Mouse (Mus musculus) ES-Bruce4 (cell line): ENCODE results near the gene Rmnd5a. TPM values are rescaled to one million over a fixed set of nuclear protein-coding genes. Genes with fewer than 3 reads are reported as not detected.

ENCODE experiments used
- H3K27ac ChIP-seq: 2 replicates; pipeline ENCODE4 v1.5.1; 2012; ENCODE audit warnings: low read length, inconsistent platforms; ENCODE audit not compliant: insufficient read depth
- H3K27me3 ChIP-seq: 2 replicates; pipeline ENCODE4 v1.6.1; 2012; ENCODE audit warnings: mild to moderate bottlenecking, low read length, inconsistent platforms; ENCODE audit not compliant: control insufficient read depth, poor library complexity, insufficient read depth, severe bottlenecking
- H3K36me3 ChIP-seq: 2 replicates; pipeline ENCODE4 v1.6.1; 2012; ENCODE audit warnings: inconsistent platforms, mild to moderate bottlenecking, low read length, moderate library complexity; ENCODE audit not compliant: control insufficient read depth, poor library complexity, insufficient read depth, severe bottlenecking
- H3K4me1 ChIP-seq: one replicate; pipeline ENCODE4 v1.8.1; 2011; ENCODE audit warnings: low read length; ENCODE audit not compliant: control insufficient read depth, insufficient read depth
- H3K4me3 ChIP-seq: 2 replicates; pipeline ENCODE4 v1.5.1; 2011; ENCODE audit warnings: low read depth, mild to moderate bottlenecking, low read length
- H3K9ac ChIP-seq: 2 replicates; pipeline ENCODE4 v1.6.1; 2012; ENCODE audit warnings: low read depth, mild to moderate bottlenecking, inconsistent platforms; ENCODE audit not compliant: poor library complexity, severe bottlenecking
- H3K9me3 ChIP-seq: replicated peaks from 2 replicates; pipeline ENCODE4 v1.6.1; 2012; ENCODE audit warnings: mild to moderate bottlenecking, low read length, inconsistent platforms; ENCODE audit not compliant: control insufficient read depth, poor library complexity, insufficient read depth, severe bottlenecking
- CTCF ChIP-seq: IDR thresholded peaks from one replicate; pipeline ENCODE4 v1.8.1; 2011; ENCODE audit warnings: low read depth, low read length
- EP300 ChIP-seq: IDR thresholded peaks from 2 replicates; pipeline ENCODE4 v1.6.1; 2011; ENCODE audit warnings: low read depth, low read length; ENCODE audit not compliant: insufficient read depth
- POLR2A ChIP-seq: IDR thresholded peaks from one replicate; pipeline ENCODE4 v1.8.1; 2011; ENCODE audit warnings: low read length; ENCODE audit not compliant: insufficient read depth
- polyA plus RNA-seq: library from polyadenylated mRNA; stranded (reverse); fragments of >200 nt; gene quantifications from 2 replicates; pipeline ENCODE4 v1.2.4, GENCODE M21; 2011; ENCODE audit warnings: low read depth; ENCODE audit not compliant: missing spikeins, insufficient read depth, insufficient read length

Rmnd5a gene
- polyA plus RNA-seq, 1 experiment = 86.1 TPM

GRCm38 (mm10) chr6:71373249-71373775 lies 67.1 kb downstream of the Rmnd5a start, which contains the start of gene Cd8a:
Gene Cd8a, plus strand, starts transcription at chr6:71373427.
- Histone ChIP-seq H3K9me3 (peaks cover 7% of the 10 kb centered on the region; the same call in 1 of the 2 replicates), H3K4me1 (no peaks in the 10 kb centered on the region), H3K36me3 (no peaks in the 10 kb centered on the region), H3K27ac (no peak within 1 kb of the TSS), H3K4me3 (no peak within 1 kb of the TSS), H3K9ac (no peak within 1 kb of the TSS), H3K27me3 (no peaks in the 10 kb centered on the region; the same call in 1 of the 2 replicates)
- TF ChIP-seq POLR2A (no peak), EP300 (no peak), CTCF (no peak)

GRCm38 (mm10) chr6:71372041-71372720 lies 68.3 kb downstream of the Rmnd5a start:
- Histone ChIP-seq H3K27me3 (no peaks in the 10 kb centered on the region; the same call in 1 of the 2 replicates), H3K9ac (no peak overlapping the region), H3K4me3 (no peak overlapping the region), H3K9me3 (peaks cover 4% of the 10 kb centered on the region; the same call in 1 of the 2 replicates), H3K27ac (no peak overlapping the region), H3K36me3 (no peaks in the 10 kb centered on the region), H3K4me1 (no peaks in the 10 kb centered on the region)
- no peak for TF ChIP-seq POLR2A
- TF ChIP-seq EP300 = no peak
- TF ChIP-seq CTCF = no peak

GRCm38 (mm10) chr6:71371085-71371605 lies 69.3 kb downstream of the Rmnd5a start:
- Histone ChIP-seq H3K27me3 (no peaks in the 10 kb centered on the region; the same call in 1 of the 2 replicates), H3K9ac (no peak overlapping the region), H3K4me3 (no peak overlapping the region), H3K36me3 (no peaks in the 10 kb centered on the region), H3K9me3 (no peaks in the 10 kb centered on the region), H3K27ac (no peak overlapping the region), H3K4me1 (no peaks in the 10 kb centered on the region)
- no peak for TF ChIP-seq EP300
- no peak for TF ChIP-seq CTCF
- TF ChIP-seq POLR2A = no peak

GRCm38 (mm10) chr6:71369416-71369815 lies 71.0 kb downstream of the Rmnd5a start:
- no peak for TF ChIP-seq CTCF
- TF ChIP-seq EP300 = no peak
- no peak overlapping the region for H3K9ac ChIP-seq
- H3K36me3 ChIP-seq = no peaks in the 10 kb centered on the region
- no peak overlapping the region for H3K4me3 ChIP-seq
- H3K9me3 ChIP-seq = no peaks in the 10 kb centered on the region
- H3K4me1 ChIP-seq = no peaks in the 10 kb centered on the region
- H3K27me3 ChIP-seq = no peaks in the 10 kb centered on the region; the same call in 1 of the 2 replicates
- H3K27ac ChIP-seq = no peak overlapping the region

- no peak overlapping the region for H3K4me3 ChIP-seq
- H3K4me1 ChIP-seq = no peaks in the 10 kb centered on the region
- no peak overlapping the region for H3K9ac ChIP-seq
- no peaks in the 10 kb centered on the region; the same call in none of the 2 replicates for H3K27me3 ChIP-seq
- H3K27ac ChIP-seq = no peak overlapping the region
- TF ChIP-seq POLR2A (no peak), EP300 (no peak), CTCF (no peak)
- H3K9me3 ChIP-seq = no peaks in the 10 kb centered on the region
- no peaks in the 10 kb centered on the region for H3K36me3 ChIP-seq
These were observed 76.4 kb downstream of the Rmnd5a start for GRCm38 (mm10) chr6:71363995-71364394.

- Histone ChIP-seq H3K27ac (no peak overlapping the region), H3K9me3 (no peaks in the 10 kb centered on the region), H3K4me1 (no peaks in the 10 kb centered on the region), H3K4me3 (no peak overlapping the region), H3K27me3 (no peaks in the 10 kb centered on the region; the same call in 1 of the 2 replicates), H3K36me3 (no peaks in the 10 kb centered on the region), H3K9ac (no peak overlapping the region)
- TF ChIP-seq POLR2A (no peak), EP300 (no peak), CTCF (no peak)
These were observed 79.2 kb downstream of the Rmnd5a start for GRCm38 (mm10) chr6:71361156-71361670.
